Mouse (Mus musculus) CH12.LX (cell line): ENCODE measurements around the gene Wdfy4.

Source experiments
- E2F4 ChIP-seq: IDR thresholded peaks from 2 replicates; pipeline ENCODE4 v1.6.1; 2011; ENCODE audit warnings: low read depth, low read length, improper control_type of control experiment; ENCODE audit not compliant: insufficient replicate concordance
- JUND ChIP-seq: conservative IDR thresholded peaks from 2 replicates; pipeline ENCODE4 v1.6.1; 2011; ENCODE audit warnings: low read depth, low read length, improper control_type of control experiment
- MAFK ChIP-seq: IDR thresholded peaks from 2 replicates; pipeline ENCODE4 v1.6.1; 2011; ENCODE audit warnings: low read length, improper control_type of control experiment; ENCODE audit not compliant: insufficient replicate concordance
- MAX ChIP-seq: IDR thresholded peaks from 2 replicates; pipeline ENCODE4 v1.6.1; 2011; ENCODE audit warnings: low read length, improper control_type of control experiment
- POLR2A ChIP-seq: IDR thresholded peaks from 2 replicates; pipeline ENCODE4 v1.6.1; 2011; ENCODE audit warnings: low read depth, mild to moderate bottlenecking, improper control_type of control experiment, low read length
- POLR2AphosphoS2 ChIP-seq: IDR thresholded peaks from 2 replicates; pipeline ENCODE4 v1.6.1; 2011; ENCODE audit warnings: low read depth, low read length, improper control_type of control experiment
- RAD21 ChIP-seq: IDR thresholded peaks from 2 replicates; pipeline ENCODE4 v1.6.1; 2011; ENCODE audit warnings: low read depth, mild to moderate bottlenecking, low read length, improper control_type of control experiment, moderate library complexity
- SIN3A ChIP-seq: IDR thresholded peaks from 2 replicates; pipeline ENCODE4 v1.6.1; 2012; ENCODE audit warnings: low read length, improper control_type of control experiment, inconsistent platforms
- TCF12 ChIP-seq: IDR thresholded peaks from 2 replicates; pipeline ENCODE4 v1.6.1; 2014; ENCODE audit warnings: low read depth, mild to moderate bottlenecking, inconsistent platforms, low read length, improper control_type of control experiment
- UBTF ChIP-seq: IDR thresholded peaks from 2 replicates; pipeline ENCODE4 v1.6.1; 2012; ENCODE audit warnings: low read depth, mild to moderate bottlenecking, inconsistent platforms, low read length, improper control_type of control experiment, moderate library complexity
- USF1 ChIP-seq: IDR thresholded peaks from 2 replicates; pipeline ENCODE4 v1.6.1; 2014; ENCODE audit warnings: low read depth, mild to moderate bottlenecking, inconsistent platforms, low read length, improper control_type of control experiment
- ZKSCAN1 ChIP-seq: IDR thresholded peaks from 2 replicates; pipeline ENCODE4 v1.6.1; 2012; ENCODE audit warnings: low read depth, inconsistent platforms, low read length, improper control_type of control experiment, borderline replicate concordance
- ZNF384 ChIP-seq: IDR thresholded peaks from 2 replicates; pipeline ENCODE4 v1.6.1; 2012; ENCODE audit warnings: low read depth, low read length, improper control_type of control experiment, inconsistent platforms

GRCm38 (mm10) chr14:33152941-33153340 lies 32.4 kb downstream of the Wdfy4 start:
- TF ChIP-seq RAD21 (no peak), POLR2A (no peak), JUND (no peak), MAFK (no peak), ZKSCAN1 (no peak), TCF12 (no peak), ZNF384 (no peak), SIN3A (no peak), UBTF (no peak), E2F4 (no peak), POLR2AphosphoS2 (no peak), MAX (no peak), USF1 (no peak)
